Mouse (Mus musculus): ENCODE data around the gene Atp6v0e. TPM values are rescaled to one million over a fixed set of nuclear protein-coding genes. Genes with fewer than 3 reads are reported as not detected.

The Atp6v0e gene
- 181 TPM for polyA plus RNA-seq (2015; fragmentation: Illumina TruSeq; extraction: RNeasy Lipid Tissue Mini Kit (QIAGEN cat#74804); ENCODE audit: insufficient read depth, low replicate concordance)

GRCm38 (mm10) chr17:26662978-26663683, at the start of gene Atp6v0e:
TSS of gene Atp6v0e (plus strand) at chr17:26663231.

GRCm38 (mm10) chr17:26715271-26715758, 52.3 kb downstream of the Atp6v0e start, which contains the start of gene Crebrf:
TSS of gene Crebrf (plus strand) at chr17:26715650.

Other genes with a start within 250 kb of the Atp6v0e start
- 2.9 TPM for gene Neurl1b, start 248.4 kb upstream of the Atp6v0e start, polyA plus RNA-seq (2015; fragmentation: Illumina TruSeq; extraction: RNeasy Lipid Tissue Mini Kit (QIAGEN cat#74804); ENCODE audit: insufficient read depth, low replicate concordance)
- 31.6 TPM for gene Ergic1, start 101.7 kb upstream of the Atp6v0e start, polyA plus RNA-seq (2015; fragmentation: Illumina TruSeq; extraction: RNeasy Lipid Tissue Mini Kit (QIAGEN cat#74804); ENCODE audit: insufficient read depth, low replicate concordance)
- gene Dusp1, start 101.1 kb upstream of the Atp6v0e start, polyA plus RNA-seq (2015; fragmentation: Illumina TruSeq; extraction: RNeasy Lipid Tissue Mini Kit (QIAGEN cat#74804); ENCODE audit: insufficient read depth, low replicate concordance) = 38.0 TPM
- 61.7 TPM for gene Crebrf, start 52.4 kb downstream of the Atp6v0e start, polyA plus RNA-seq (2015; fragmentation: Illumina TruSeq; extraction: RNeasy Lipid Tissue Mini Kit (QIAGEN cat#74804); ENCODE audit: insufficient read depth, low replicate concordance)
- 46.1 TPM for gene Bnip1, start 117.8 kb downstream of the Atp6v0e start, polyA plus RNA-seq (2015; fragmentation: Illumina TruSeq; extraction: RNeasy Lipid Tissue Mini Kit (QIAGEN cat#74804); ENCODE audit: insufficient read depth, low replicate concordance)
- not detected for gene Nkx2-5, start 181.8 kb downstream of the Atp6v0e start, polyA plus RNA-seq (2015; fragmentation: Illumina TruSeq; extraction: RNeasy Lipid Tissue Mini Kit (QIAGEN cat#74804); ENCODE audit: insufficient read depth, low replicate concordance)